Mouse (Mus musculus) macrophage (primary cell): ENCODE results near the gene Dag1. TPM values are rescaled to one million over a fixed set of nuclear protein-coding genes. Genes with fewer than 3 reads are reported as not detected.

ENCODE experiments used
- H3K27ac ChIP-seq: fragments of 350-480 bp; formaldehyde crosslinking; 2 replicates; pipeline ENCODE4 v1.9.0; 2021
- H3K36me3 ChIP-seq: fragments of 350-480 bp; formaldehyde crosslinking; 2 replicates; pipeline ENCODE4 v1.9.0; 2021; ENCODE audit errors: inconsistent target
- H3K4me3 ChIP-seq: fragments of 350-480 bp; formaldehyde crosslinking; 2 replicates; pipeline ENCODE4 v1.9.0; 2021; ENCODE audit errors: inconsistent target
- H3K79me2 ChIP-seq: fragments of 350-480 bp; formaldehyde crosslinking; 2 replicates; pipeline ENCODE4 v1.9.0; 2021; ENCODE audit errors: inconsistent target
- WGBS: methylation state at CpG from one replicate; pipeline ENCODE4 v1.1.7; 2026; ENCODE audit warnings: inconsistent platforms; ENCODE audit not compliant: missing documents; 5-methylcytosine and 5-hydroxymethylcytosine counted together
- polyA plus RNA-seq: library from polyadenylated mRNA; stranded (reverse); fragments of 250-400 nt; gene quantifications from 3 replicates; pipeline ENCODE4 v1.2.4, GENCODE M21; 2018; ENCODE audit warnings: inconsistent platforms

Dag1 gene
- polyA plus RNA-seq, 1 experiment from 2014 or later: 58.2 TPM

DNA sequence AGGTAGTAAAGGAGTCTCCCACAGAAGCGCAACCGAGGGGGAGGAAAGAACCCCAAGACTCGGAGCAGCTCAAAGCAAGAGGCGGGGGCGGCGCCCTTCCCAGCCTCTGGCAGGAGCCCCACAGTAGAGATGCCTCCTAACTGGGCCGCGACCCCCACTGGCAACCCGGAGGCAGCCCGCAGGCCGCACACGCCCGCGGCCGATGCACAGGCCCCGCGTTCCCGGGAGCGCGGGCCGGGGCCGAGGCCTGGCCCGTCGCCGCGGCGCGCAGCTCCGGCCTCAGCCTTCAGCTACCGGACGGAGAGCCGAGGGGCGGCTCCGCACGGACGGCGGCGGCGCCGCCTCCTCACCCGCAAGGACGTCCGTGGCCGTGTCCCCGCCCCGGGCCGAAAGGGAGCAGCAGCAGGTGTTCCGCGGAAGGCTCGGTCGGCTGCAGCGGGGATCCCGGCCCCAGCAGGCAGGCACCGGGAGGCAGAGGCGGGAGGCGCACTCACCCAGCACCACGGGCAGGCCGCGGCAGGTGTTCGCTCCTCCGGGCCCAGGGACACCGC lies 552 bp downstream of the Dag1 start:
- WGBS: 1% methylated on average over 51 of the region's 62 CpGs
- peaks cover 47% of the 10 kb centered on the region for H3K79me2 ChIP-seq
- peak overlapping the region; percentile 54 for H3K4me3 ChIP-seq
- no peak overlapping the region for H3K27ac ChIP-seq
- H3K36me3 ChIP-seq: no peaks in the 10 kb centered on the region

DNA sequence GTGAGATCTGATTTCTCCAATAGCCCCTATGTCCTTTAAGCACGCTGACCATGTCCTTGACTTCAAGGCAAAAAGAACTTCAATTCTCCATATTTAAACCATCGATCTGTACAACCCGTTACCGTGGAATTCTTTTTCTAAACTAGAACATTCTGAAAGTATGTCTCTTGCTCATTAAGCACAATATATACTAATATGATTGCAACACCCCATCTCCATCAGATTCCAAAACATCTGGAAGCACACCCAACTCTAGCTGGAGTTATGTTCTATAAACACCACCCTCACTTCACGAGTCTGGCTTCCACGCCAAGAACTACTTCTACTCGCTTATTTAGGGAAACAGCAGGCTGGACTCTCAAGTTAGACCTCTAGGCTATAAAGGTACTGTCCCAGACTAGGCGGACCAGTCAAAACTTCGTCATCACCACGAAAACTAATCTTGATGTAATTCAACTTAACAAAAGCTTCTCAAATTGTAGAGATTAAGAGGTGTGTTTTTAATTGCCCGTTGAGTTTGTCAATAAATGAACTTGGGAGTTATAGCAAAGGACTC lies 1.2 kb downstream of the Dag1 start:
- no peak overlapping the region for H3K27ac ChIP-seq
- peaks cover 52% of the 10 kb centered on the region for H3K79me2 ChIP-seq
- H3K36me3 ChIP-seq: no peaks in the 10 kb centered on the region
- H3K4me3 ChIP-seq: peak overlapping the region; percentile 54
- 65% methylated on average over 11 of the region's 11 CpGs for WGBS

DNA sequence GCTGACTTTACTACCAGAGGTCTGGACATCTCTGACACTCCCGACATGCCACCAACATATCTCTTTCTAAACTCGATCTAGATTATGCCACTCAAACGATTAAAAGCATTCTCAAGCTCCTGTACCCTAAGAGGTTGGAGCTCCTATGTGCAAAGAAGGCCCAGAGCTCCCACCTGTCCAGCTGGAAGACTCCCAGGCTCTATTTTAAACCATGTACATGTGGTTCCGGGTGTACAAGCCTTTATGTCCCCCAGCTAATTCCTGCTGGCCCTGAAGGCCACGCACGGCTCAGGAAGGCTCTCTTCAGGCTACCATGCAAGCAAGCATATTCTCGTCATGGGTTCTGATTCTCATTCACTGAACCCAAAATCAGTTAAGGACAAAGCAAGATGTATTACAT lies 1.9 kb downstream of the Dag1 start:
- no peak overlapping the region for H3K27ac ChIP-seq
- no peaks in the 10 kb centered on the region for H3K36me3 ChIP-seq
- no peak overlapping the region for H3K4me3 ChIP-seq
- H3K79me2 ChIP-seq: peaks cover 59% of the 10 kb centered on the region
- 89% methylated on average over 7 of the region's 7 CpGs for WGBS

DNA sequence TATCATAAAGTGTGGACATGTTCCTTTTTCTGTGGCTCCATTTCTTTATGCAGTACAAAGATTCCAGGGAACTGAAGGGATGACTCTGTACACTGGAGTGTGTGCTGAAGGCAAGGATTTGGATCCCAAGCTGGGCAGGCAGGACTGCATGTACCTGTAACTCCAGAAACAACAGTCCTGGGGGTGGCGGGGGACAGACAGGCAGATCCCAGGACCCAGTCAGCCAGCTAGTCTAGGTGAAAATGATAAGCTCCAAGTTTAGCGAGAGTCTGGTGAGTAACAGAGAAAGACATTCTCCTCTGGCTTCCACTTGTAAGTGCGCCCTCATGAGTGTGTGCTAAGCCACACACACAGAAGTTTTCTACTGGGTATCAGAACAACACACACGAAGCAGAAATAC lies 3.2 kb downstream of the Dag1 start:
- no peak overlapping the region for H3K27ac ChIP-seq
- H3K79me2 ChIP-seq: peaks cover 73% of the 10 kb centered on the region
- 94% methylated on average over 4 of the region's 4 CpGs for whole genome bisulfite sequencing
- H3K36me3 ChIP-seq: no peaks in the 10 kb centered on the region
- no peak overlapping the region for H3K4me3 ChIP-seq

DNA sequence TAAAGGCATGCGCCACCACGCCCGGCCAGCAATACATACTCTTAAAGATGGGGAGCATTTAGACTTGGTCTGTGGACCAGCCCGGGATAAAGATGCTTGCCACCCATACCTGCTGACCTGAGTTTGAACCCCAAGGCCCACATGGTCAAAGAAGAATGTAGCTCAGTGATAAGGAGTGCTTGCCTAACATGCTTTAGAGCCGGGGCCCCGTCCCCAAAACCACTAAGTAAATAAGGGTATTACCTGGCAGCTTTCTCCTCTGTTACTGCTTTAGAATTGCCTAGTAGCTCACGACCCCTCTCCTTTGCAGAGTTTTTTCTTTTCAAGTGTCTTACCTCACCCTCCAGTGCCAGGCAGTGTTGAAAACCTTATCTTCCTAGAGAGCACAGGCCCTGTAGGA lies 11.0 kb downstream of the Dag1 start:
- H3K4me3 ChIP-seq: no peak overlapping the region
- peaks cover 8% of the 10 kb centered on the region; the same call in 1 of the 2 replicates for H3K36me3 ChIP-seq
- H3K79me2 ChIP-seq: peaks cover 36% of the 10 kb centered on the region
- 93% methylated on average over 7 of the region's 7 CpGs for WGBS
- no peak overlapping the region for H3K27ac ChIP-seq

DNA sequence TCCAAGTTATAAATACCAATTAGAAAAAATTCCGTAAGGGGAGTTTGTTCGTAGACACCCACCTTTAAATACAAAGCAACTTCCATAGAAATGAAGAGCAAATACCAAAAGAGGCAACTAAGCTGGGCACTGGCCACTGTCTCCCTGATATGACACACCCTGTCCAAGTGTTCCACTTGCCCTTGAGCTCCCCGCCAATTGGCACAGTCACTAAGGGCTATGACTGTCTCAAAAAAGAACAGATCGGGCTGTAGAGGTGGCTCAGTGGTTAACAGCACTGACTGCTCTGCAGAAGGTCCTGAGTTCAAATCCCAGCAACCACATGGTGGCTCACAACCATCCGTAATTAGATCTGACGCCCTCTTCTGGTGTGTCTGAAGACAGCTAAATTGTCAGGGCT lies 11.9 kb downstream of the Dag1 start:
- Histone ChIP-seq H3K36me3 (peaks cover 8% of the 10 kb centered on the region; the same call in 1 of the 2 replicates), H3K79me2 (peaks cover 27% of the 10 kb centered on the region), H3K4me3 (no peak overlapping the region), H3K27ac (no peak overlapping the region)
- WGBS: 93% methylated on average over 6 of the region's 6 CpGs

DNA sequence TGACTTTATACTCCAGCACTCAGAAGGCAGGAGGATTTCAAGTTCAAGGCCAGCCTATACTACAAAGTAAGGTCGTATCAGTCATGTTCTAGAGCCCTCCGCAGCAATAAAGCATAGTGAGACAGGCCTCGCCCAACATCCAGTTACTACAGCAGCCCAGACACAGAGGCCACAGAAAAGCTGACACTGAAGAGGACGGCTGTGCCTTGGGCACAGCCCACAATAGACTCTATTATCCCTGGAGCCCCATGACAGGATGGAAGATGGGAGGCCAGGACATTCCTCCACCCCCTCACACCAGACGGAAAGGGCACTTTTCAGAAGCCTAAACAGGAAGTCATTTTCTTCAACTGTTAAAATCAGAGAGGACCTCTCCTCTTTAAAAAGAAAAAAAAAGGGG lies 14.8 kb downstream of the Dag1 start:
- H3K79me2 ChIP-seq: no peaks in the 10 kb centered on the region; the same call in 1 of the 2 replicates
- H3K27ac ChIP-seq: no peak overlapping the region
- no peak overlapping the region for H3K4me3 ChIP-seq
- peaks cover 8% of the 10 kb centered on the region; the same call in 1 of the 2 replicates for H3K36me3 ChIP-seq
- 88% methylated on average over 5 of the region's 5 CpGs for WGBS

DNA sequence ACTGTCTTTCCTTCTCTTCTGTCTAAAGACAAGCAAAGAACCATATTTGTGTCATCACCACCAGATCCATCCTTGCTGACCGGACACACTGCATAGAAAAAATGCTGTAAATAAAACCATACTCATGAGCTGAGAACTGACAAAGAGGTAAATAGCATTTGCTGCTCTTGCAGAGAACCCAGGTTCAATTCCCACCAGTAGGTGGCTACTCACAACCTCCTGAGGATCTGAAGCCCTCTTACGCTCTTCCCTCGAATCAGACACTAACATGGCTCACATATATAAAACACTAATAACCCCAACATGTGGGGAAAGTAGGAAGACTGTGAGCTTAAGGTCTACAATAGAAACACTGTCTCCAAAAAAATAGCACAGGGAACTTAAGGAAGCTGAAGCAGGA lies 18.8 kb downstream of the Dag1 start:
- Histone ChIP-seq H3K4me3 (no peak overlapping the region), H3K27ac (no peak overlapping the region), H3K36me3 (no peaks in the 10 kb centered on the region), H3K79me2 (no peaks in the 10 kb centered on the region)
- 92% methylated on average over 2 of the region's 3 CpGs for WGBS

DNA sequence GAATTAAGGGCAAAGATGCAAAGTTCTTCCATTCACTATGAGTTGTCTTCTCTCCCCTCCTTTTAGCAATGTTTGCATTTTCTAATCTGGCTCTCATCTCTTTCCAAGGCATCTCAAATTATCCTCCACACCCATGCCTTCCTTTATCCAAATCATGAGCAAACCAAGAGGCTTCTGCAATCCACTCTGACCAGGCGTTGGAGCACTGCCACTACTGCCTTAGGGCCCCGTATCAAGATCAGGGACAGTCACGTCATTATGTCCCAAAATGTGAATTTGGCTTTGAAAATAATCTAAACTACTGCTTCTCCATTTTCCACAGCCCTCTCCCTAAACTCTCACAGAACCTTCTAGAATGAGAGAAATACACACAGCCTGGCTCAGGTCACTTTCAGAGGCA lies 19.2 kb downstream of the Dag1 start:
- Histone ChIP-seq H3K79me2 (no peaks in the 10 kb centered on the region), H3K27ac (no peak overlapping the region), H3K36me3 (no peaks in the 10 kb centered on the region), H3K4me3 (no peak overlapping the region)
- 93% methylated on average over 3 of the region's 3 CpGs for WGBS

DNA sequence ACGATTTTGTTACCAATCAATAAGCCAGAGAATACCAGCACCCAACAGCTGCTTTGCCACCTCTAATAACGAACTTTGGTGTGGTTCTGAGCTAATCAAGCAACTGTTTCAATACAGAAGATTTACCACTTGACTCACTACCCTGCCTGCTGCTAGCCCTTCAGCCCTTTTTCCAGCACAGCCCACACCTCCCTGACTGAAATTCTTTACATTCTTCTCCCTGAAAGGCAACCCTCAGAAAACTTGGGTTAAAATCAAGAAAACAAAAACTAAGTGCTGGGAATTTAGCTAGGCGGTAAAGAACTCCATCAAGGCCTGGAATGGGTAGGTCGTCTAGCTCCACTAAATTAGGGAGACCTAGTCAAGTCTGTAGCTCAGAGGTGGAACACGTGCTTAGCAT lies 23.8 kb downstream of the Dag1 start:
- no peaks in the 10 kb centered on the region for H3K36me3 ChIP-seq
- peaks cover 4% of the 10 kb centered on the region; the same call in 1 of the 2 replicates for H3K79me2 ChIP-seq
- 91% methylated on average over 5 of the region's 5 CpGs for WGBS
- H3K27ac ChIP-seq: no peak overlapping the region
- H3K4me3 ChIP-seq: no peak overlapping the region

DNA sequence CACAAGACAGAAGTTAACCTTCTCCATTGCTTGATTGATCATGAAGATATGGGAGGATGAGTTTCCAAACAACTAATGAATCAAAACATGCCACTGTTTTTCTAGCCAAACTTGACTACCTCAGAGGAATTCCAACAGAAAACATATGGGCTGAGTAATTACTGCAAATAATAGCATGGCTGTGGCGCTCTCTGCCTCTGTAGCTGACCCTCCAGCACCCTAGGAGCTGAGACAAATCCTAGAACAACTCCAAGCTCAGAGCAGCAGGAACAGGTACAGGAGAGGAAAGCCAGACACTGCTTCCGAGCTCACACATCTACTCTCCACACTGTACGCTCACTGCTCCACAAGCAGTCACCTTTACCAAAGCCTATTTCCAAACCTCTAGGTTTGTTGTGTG lies 24.9 kb downstream of the Dag1 start:
- no peak overlapping the region for H3K4me3 ChIP-seq
- 91% methylated on average over 3 of the region's 3 CpGs for WGBS
- H3K79me2 ChIP-seq: peaks cover 4% of the 10 kb centered on the region; the same call in 1 of the 2 replicates
- H3K36me3 ChIP-seq: no peaks in the 10 kb centered on the region
- no peak overlapping the region for H3K27ac ChIP-seq

DNA sequence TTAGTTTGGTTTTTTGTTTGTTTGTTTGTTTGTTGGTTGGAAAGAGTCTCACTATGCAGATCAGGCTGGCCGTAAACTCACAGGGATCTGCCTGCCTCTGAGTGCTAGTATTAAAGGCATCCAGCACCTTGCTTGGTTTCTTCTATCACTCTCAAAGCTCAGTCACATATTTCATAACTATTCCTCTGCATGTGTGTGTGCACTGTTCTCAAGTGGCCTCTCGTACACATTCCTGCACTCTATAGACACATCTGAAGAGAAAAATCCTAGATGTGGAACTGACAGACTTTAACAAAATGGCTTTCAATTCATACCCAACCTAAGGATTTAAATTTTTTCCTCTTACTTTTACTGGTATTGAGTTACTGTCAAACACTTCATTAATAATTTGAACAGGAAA lies 25.4 kb downstream of the Dag1 start:
- Histone ChIP-seq H3K36me3 (no peaks in the 10 kb centered on the region), H3K79me2 (peaks cover 4% of the 10 kb centered on the region; the same call in 1 of the 2 replicates)
- WGBS: 100% methylated on average over 2 of the region's 2 CpGs

DNA sequence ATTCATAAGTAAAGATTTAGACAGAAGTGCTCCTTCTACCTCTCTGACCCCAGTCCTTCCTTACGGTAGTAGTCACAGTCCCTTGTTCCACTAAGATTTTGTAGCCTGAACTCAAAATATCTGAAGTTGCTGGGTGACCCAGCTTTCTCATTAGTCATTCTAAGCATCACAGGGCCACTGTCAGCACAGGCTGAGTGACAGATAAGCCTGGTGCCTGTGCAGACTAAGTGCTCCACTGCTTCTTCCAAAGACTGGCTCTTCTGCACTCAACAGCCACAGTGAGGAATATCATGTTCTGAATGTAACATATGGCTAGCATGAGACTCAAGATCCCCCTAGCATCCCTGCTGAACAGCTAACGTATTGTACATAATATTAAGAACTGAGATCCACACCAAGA lies 29.1 kb downstream of the Dag1 start:
- no peak overlapping the region for H3K4me3 ChIP-seq
- H3K79me2 ChIP-seq: peaks cover 4% of the 10 kb centered on the region; the same call in 1 of the 2 replicates
- 90% methylated on average over 2 of the region's 2 CpGs for WGBS
- H3K36me3 ChIP-seq: no peaks in the 10 kb centered on the region
- no peak overlapping the region for H3K27ac ChIP-seq

More for the DNA sequence above, 25.4 kb downstream of the Dag1 start:
- no peak overlapping the region for H3K27ac ChIP-seq
- H3K4me3 ChIP-seq: no peak overlapping the region

DNA sequence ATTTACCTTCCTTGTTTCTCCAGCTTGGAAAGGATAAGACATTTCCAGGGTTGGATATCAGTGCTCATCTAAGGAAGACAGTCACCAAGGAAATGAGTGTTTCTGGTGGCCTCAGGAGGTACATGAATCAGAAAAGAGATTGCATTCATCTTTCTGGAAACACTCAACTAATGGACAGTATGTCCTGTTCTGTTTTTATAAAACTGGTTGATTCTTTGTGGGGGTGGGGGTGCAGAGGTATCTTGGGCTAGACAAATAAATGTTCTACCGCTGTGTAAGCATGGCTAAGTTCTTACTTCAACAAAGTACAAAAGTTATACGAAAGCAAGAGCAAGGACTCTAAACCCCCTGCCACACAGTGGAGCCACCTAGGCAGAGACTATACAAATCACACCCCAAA lies 30.9 kb downstream of the Dag1 start:
- Histone ChIP-seq H3K4me3 (no peak overlapping the region), H3K36me3 (no peaks in the 10 kb centered on the region), H3K27ac (no peak overlapping the region), H3K79me2 (peaks cover 4% of the 10 kb centered on the region; the same call in 1 of the 2 replicates)
- 98% methylated on average over 2 of the region's 2 CpGs for WGBS

DNA sequence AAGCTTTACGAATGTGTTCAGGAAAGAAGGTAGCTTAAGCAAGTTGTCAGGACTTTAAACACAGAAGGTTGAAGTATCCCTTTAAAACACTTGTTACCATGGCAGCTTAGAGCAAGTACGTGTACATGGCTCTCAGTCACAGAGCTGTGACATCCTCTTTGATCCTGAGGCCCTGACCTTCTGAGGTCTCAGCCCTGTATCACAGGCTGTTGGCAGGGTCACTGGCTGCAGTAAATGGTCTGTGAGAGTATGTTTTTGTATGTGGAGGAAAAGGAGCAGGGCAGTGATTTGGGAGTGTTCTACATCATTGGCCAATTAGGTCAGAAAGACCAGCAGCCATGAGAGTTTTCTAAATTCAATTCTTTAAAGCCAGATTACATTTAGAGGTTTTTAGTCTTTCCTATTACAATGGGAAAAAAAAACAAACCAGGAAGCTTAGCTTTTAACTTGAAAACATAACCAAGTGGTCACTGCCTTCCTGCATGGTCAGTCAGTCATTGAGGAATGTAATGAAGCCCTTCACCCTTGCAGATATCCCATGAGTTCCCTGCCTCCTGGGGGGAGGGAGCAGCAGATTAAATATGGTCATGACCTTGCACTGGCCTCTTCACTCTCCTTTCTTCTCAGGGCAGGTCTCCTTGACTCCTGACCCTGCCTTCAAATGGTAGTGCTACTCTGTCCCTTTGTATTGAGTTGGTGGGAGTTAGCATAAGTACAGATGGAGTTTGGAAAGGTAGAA lies 35.7 kb downstream of the Dag1 start:
- Histone ChIP-seq H3K4me3 (no peak overlapping the region), H3K27ac (no peak overlapping the region), H3K36me3 (no peaks in the 10 kb centered on the region), H3K79me2 (peaks cover 5% of the 10 kb centered on the region; the same call in 1 of the 2 replicates)
- WGBS: 94% methylated on average over 2 of the region's 2 CpGs
